Mouse (Mus musculus): ENCODE results near the gene Slc31a2. TPM values are rescaled to one million over a fixed set of nuclear protein-coding genes. Genes with fewer than 3 reads are reported as not detected.

The Slc31a2 gene
- polyA plus RNA-seq, 1 experiment = 2.3 TPM

DNA sequence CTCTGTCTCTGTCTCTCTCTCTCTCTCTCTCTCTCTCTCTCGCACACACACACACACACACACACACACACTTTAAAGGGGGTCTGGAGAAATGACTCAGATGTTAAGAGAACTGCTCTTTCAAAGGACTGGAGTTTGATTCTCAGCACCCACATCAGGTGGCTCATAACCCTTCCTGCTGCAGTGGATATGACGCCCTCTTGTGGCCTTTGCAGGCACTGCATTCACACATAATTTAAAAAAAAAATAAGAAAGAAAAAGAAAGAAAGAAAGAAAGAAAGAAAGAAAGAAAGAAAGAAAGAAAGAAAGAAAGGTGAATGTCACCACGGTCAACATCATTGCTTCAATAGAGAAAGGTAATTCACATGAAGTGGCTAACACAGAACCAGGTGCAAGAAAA lies 14.9 kb downstream of the Slc31a2 start:
- H3K4me3 ChIP-seq (replicated peaks) = no peak overlapping the region
- no peaks in the 10 kb centered on the region for H3K9me3 ChIP-seq
- H3K4me1 ChIP-seq = peaks cover 6% of the 10 kb centered on the region; the same call in 1 of the 2 replicates
- H3K27me3 ChIP-seq (replicated peaks) = peaks cover 15% of the 10 kb centered on the region
- TF ChIP-seq GATA1 (IDR thresholded peaks at IDR 0.05; ENCODE audit: borderline replicate concordance, low read length) (no peak), FLI1 (IDR thresholded peaks at IDR 0.05; ENCODE audit: low read length) (no peak)
- H3K36me3 ChIP-seq (replicated peaks; ENCODE audit: low read length) = no peaks in the 10 kb centered on the region

GRCm38 (mm10) chr4:62278081-62278480 lies 15.7 kb downstream of the Slc31a2 start:
- Histone ChIP-seq H3K4me3 (replicated peaks) (no peak overlapping the region), H3K36me3 (replicated peaks; ENCODE audit: low read length) (no peaks in the 10 kb centered on the region), H3K9me3 (no peaks in the 10 kb centered on the region), H3K4me1 (peaks cover 12% of the 10 kb centered on the region; the same call in 1 of the 2 replicates), H3K27me3 (replicated peaks) (peaks cover 18% of the 10 kb centered on the region)
- TF ChIP-seq FLI1 (IDR thresholded peaks at IDR 0.05; ENCODE audit: low read length) (no peak), GATA1 (IDR thresholded peaks at IDR 0.05; ENCODE audit: borderline replicate concordance, low read length) (no peak)

DNA sequence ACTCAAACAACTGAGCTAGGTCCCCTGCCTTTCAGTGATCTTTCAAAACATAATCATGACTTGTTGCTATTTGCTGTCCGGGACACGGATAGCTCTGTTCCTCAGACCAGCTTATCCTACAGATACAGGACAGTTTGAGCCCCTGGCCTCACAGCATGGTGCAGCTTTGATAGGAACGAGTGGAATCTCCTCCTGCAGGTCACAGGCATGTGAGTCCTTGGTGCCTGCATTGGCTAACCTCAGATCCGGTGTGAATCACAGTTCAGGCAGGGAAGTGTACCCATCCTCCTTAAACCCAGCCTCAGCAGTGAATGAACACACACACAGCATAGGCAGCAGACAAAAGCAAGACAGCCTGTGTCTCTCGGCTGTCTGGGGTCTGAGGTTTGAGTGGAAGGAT lies 19.0 kb downstream of the Slc31a2 start:
- H3K9me3 ChIP-seq = no peaks in the 10 kb centered on the region
- H3K27me3 ChIP-seq (replicated peaks) = peaks cover 20% of the 10 kb centered on the region
- TF ChIP-seq GATA1 (IDR thresholded peaks at IDR 0.05; ENCODE audit: borderline replicate concordance, low read length) = no peak
- no peak for TF ChIP-seq FLI1 (IDR thresholded peaks at IDR 0.05; ENCODE audit: low read length)
- H3K36me3 ChIP-seq (replicated peaks; ENCODE audit: low read length) = no peaks in the 10 kb centered on the region
- H3K4me1 ChIP-seq = peaks cover 22% of the 10 kb centered on the region
- H3K4me3 ChIP-seq (replicated peaks) = no peak overlapping the region

GRCm38 (mm10) chr4:62282969-62283368 lies 20.6 kb downstream of the Slc31a2 start:
- Histone ChIP-seq H3K4me1 (peaks cover 39% of the 10 kb centered on the region), H3K36me3 (replicated peaks; ENCODE audit: low read length) (no peaks in the 10 kb centered on the region), H3K27me3 (replicated peaks) (peaks cover 23% of the 10 kb centered on the region), H3K9me3 (no peaks in the 10 kb centered on the region), H3K4me3 (replicated peaks) (no peak overlapping the region)
- no peak for TF ChIP-seq GATA1 (IDR thresholded peaks at IDR 0.05; ENCODE audit: borderline replicate concordance, low read length)
- no peak for TF ChIP-seq FLI1 (IDR thresholded peaks at IDR 0.05; ENCODE audit: low read length)

GRCm38 (mm10) chr4:62285576-62285975 lies 23.2 kb downstream of the Slc31a2 start:
- Histone ChIP-seq H3K4me1 (peaks cover 48% of the 10 kb centered on the region), H3K4me3 (replicated peaks) (no peak overlapping the region), H3K9me3 (no peaks in the 10 kb centered on the region), H3K27me3 (replicated peaks) (peaks cover 22% of the 10 kb centered on the region), H3K36me3 (replicated peaks; ENCODE audit: low read length) (peaks cover 2% of the 10 kb centered on the region)
- TF ChIP-seq GATA1 (IDR thresholded peaks at IDR 0.05; ENCODE audit: borderline replicate concordance, low read length) (no peak), FLI1 (IDR thresholded peaks at IDR 0.05; ENCODE audit: low read length) (no peak)

DNA sequence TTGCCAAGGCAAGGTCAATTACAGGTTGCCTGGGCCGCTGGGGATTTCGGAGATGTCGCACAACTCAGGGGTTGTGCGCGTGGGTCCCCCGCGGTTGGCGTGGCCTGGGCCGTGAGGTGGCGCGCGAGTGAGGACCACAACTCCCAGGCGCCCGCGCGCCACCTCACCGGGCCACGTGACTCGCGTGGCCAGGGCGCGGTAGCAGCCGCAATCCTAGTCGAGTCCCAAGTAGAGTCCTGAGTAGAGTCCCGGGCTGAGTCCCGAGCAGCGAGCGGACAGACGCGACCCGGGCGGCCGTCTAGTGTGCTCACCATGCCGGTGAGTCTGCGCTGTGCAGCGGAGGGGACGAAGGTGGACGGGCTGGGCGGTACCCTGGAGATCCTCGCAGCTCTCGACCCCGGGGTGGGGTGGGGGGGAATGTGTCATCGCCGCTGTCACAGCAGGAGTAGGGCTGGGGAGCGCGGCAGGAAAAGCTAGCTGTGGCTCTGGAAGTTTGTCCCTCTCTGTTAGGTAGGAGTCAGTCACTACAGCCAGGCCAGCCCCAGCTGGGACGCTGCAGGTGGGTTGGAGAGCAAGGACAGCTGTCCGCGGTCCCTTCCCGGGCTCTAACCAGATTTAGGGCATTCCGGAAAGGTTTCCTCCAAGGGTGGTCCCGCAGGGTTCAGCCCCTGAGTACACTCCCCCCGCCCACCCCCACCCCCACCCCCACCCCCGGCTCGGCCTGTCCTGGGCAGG lies 24.1 kb downstream of the Slc31a2 start:
- H3K9me3 ChIP-seq = no peaks in the 10 kb centered on the region
- peaks cover 13% of the 10 kb centered on the region for H3K27me3 ChIP-seq (replicated peaks)
- peak overlapping the region; percentile 95 for H3K4me3 ChIP-seq (replicated peaks)
- no peak for TF ChIP-seq GATA1 (IDR thresholded peaks at IDR 0.05; ENCODE audit: borderline replicate concordance, low read length)
- TF ChIP-seq FLI1 (IDR thresholded peaks at IDR 0.05; ENCODE audit: low read length) = no peak
- H3K36me3 ChIP-seq (replicated peaks; ENCODE audit: low read length) = peaks cover 2% of the 10 kb centered on the region
- peaks cover 56% of the 10 kb centered on the region for H3K4me1 ChIP-seq

DNA sequence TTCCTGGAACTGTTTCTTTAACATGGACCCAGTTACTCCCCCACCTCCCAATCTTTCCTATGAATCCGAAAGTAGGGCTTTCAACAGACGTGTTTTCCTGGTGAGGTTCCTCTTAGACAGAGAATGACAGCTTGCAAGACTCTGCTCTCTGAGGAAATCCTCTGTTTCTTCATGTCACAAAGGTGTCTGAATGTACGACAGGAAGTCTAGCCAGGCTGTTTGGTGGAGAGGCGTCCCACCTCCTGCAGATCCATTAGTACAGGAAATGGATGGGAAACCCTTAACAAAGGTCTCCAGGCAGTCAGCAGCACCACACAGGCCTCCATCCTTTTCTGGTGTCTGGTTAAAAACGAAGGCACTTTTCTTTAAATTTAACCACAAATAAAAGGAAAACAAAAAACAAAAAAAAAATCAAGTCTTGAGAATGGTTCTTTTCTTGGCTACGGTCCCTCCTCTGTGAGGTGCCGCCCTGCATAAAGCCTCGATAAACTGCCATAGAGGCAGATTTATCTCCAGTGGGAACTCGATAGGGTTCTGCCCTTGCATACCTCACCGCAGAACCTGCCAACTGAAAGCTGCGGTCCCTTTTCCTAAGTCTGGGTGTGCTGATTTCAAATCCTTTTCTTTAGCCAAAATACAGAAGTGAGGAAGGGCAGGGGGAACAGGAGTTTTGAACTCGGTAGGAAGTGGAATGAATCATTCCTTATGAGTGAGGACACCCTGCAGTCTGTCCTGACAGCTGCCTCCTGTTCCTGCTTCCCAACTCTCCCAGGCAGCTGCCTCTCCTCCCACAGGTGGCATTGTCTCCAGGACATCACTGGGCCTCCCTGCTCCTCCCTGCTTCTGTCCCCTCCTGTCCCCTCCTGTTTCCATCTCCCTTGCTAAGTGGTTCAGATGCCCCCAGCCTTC lies 24.9 kb downstream of the Slc31a2 start:
- H3K4me1 ChIP-seq = peaks cover 58% of the 10 kb centered on the region
- TF ChIP-seq GATA1 (IDR thresholded peaks at IDR 0.05; ENCODE audit: borderline replicate concordance, low read length) (no peak), FLI1 (IDR thresholded peaks at IDR 0.05; ENCODE audit: low read length) (no peak)
- H3K9me3 ChIP-seq = no peaks in the 10 kb centered on the region
- peak overlapping the region; percentile 95 for H3K4me3 ChIP-seq (replicated peaks)
- peaks cover 2% of the 10 kb centered on the region for H3K36me3 ChIP-seq (replicated peaks; ENCODE audit: low read length)
- H3K27me3 ChIP-seq (replicated peaks) = peaks cover 10% of the 10 kb centered on the region

GRCm38 (mm10) chr4:62289226-62289625 lies 26.9 kb downstream of the Slc31a2 start:
- Histone ChIP-seq H3K9me3 (no peaks in the 10 kb centered on the region), H3K27me3 (replicated peaks) (peaks cover 3% of the 10 kb centered on the region), H3K4me3 (replicated peaks) (no peak overlapping the region), H3K4me1 (peaks cover 40% of the 10 kb centered on the region), H3K36me3 (replicated peaks; ENCODE audit: low read length) (peaks cover 12% of the 10 kb centered on the region)
- TF ChIP-seq FLI1 (IDR thresholded peaks at IDR 0.05; ENCODE audit: low read length) (no peak), GATA1 (IDR thresholded peaks at IDR 0.05; ENCODE audit: borderline replicate concordance, low read length) (no peak)

GRCm38 (mm10) chr4:62290816-62291505 lies 28.6 kb downstream of the Slc31a2 start:
- Histone ChIP-seq H3K4me1 (peaks cover 43% of the 10 kb centered on the region), H3K36me3 (replicated peaks; ENCODE audit: low read length) (peaks cover 23% of the 10 kb centered on the region), H3K9me3 (no peaks in the 10 kb centered on the region), H3K4me3 (replicated peaks) (no peak overlapping the region), H3K27me3 (replicated peaks) (peaks cover 3% of the 10 kb centered on the region)
- TF ChIP-seq GATA1 (IDR thresholded peaks at IDR 0.05; ENCODE audit: borderline replicate concordance, low read length) = no peak
- TF ChIP-seq FLI1 (IDR thresholded peaks at IDR 0.05; ENCODE audit: low read length) = no peak

Data from megakaryocyte, embryonic 14.5 days (primary cell).